Mouse (Mus musculus): ENCODE measurements at regions not wholly inside any gene's neighbourhood (a gene's known extent, or its start where the extent isn't known, plus 50 kb on each side); places are given as distances from the start of the nearest gene placed in this dataset.

DNA sequence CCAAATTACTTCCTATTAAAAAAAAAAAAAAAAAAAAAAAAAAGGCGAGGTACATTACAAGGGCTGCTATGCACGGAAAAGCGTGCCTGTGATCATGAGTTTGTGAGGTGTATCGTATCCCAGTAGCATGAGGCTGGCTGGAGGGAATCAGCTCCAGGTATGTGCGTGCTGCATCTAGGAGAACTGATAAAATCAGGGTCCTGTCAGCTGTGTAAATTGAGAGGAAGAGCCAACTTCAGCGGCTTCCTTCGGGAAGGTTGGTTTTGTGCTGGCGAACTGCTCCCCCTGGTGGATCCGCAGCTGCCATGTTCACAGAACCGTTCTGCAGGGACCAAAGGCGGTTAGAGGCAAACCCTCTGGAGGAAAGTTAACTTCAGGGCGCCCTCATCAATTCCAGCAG is 60.8 kb upstream of the Gm10295 start:
- peak; percentile 79 for DNase-seq (ENCODE audit: inconsistent ontology term)

GRCm38 (mm10) chr7:71411293-71412011 is 60.2 kb upstream of the Gm10295 start:
- peak; percentile 79 for DNase-seq (ENCODE audit: inconsistent ontology term)

GRCm38 (mm10) chr7:71409903-71410302 is 58.6 kb upstream of the Gm10295 start:
- no peak for DNase-seq (ENCODE audit: inconsistent ontology term)

GRCm38 (mm10) chr7:71409061-71409460 is 57.8 kb upstream of the Gm10295 start:
- DNase-seq (ENCODE audit: inconsistent ontology term) = peak; percentile 43

GRCm38 (mm10) chr7:71406283-71406682 is 55.0 kb upstream of the Gm10295 start:
- no peak for DNase-seq (ENCODE audit: inconsistent ontology term)

All from Muller cell, postnatal 12 days (primary cell).